Mouse (Mus musculus) kidney, embryonic 16.5 days (tissue): ENCODE results near the gene Strn. TPM values are rescaled to one million over a fixed set of nuclear protein-coding genes. Genes with fewer than 3 reads are reported as not detected.
"Not testable (repeated sequence)": the region's sequence is repeated elsewhere in the genome, so short reads cannot be mapped to it uniquely, and the experiment has no call there.

Experiments used
- ATAC-seq: fragments of 200-750 bp; cut with Nextera tagmentation; 2 replicates; pipeline ENCODE4 v1.8.0; 2017; ENCODE audit warnings: moderate TSS enrichment; ENCODE audit not compliant: low FRiP score, low TSS enrichment
- H3K27ac ChIP-seq: fragments of 300-500 bp; sonication (generic); 2 replicates; pipeline ENCODE4 v1.5.1; 2014; ENCODE audit warnings: low read length
- H3K27me3 ChIP-seq: fragments of 300-500 bp; sonication (generic); 2 replicates; pipeline ENCODE4 v1.6.1; 2014; ENCODE audit warnings: low read length, control low read depth, mixed read lengths; ENCODE audit not compliant: insufficient read depth
- H3K36me3 ChIP-seq: fragments of 300-500 bp; sonication (generic); 2 replicates; pipeline ENCODE4 v1.6.1; 2014; ENCODE audit warnings: low read length, control low read depth, mixed read lengths; ENCODE audit not compliant: insufficient read depth
- H3K4me1 ChIP-seq: fragments of 300-500 bp; sonication (generic); 2 replicates; pipeline ENCODE4 v1.6.1; 2014; ENCODE audit warnings: low read length, control low read depth, mixed read lengths; ENCODE audit not compliant: insufficient read depth
- H3K4me2 ChIP-seq: fragments of 300-500 bp; sonication (generic); replicated peaks from 2 replicates; pipeline ENCODE4 v1.6.1; 2014; ENCODE audit warnings: low read depth, low read length
- H3K4me3 ChIP-seq: fragments of 300-500 bp; sonication (generic); 2 replicates; pipeline ENCODE4 v1.5.1; 2014; ENCODE audit warnings: mild to moderate bottlenecking, low read length
- H3K9ac ChIP-seq: fragments of 300-500 bp; sonication (generic); replicated peaks from 2 replicates; pipeline ENCODE4 v1.6.1; 2014; ENCODE audit warnings: low read length
- H3K9me3 ChIP-seq: fragments of 300-500 bp; sonication (generic); 2 replicates; pipeline ENCODE4 v1.6.1; 2016; ENCODE audit warnings: low read length, control low read depth
- WGBS: fragments of 180-500 bp; shearing (Covaris S2); extraction: QIAGEN DNeasy Blood & Tissue Kit; methylation state at CpG from one replicate; pipeline ENCODE4 v1.1.7; 2014; 5-methylcytosine and 5-hydroxymethylcytosine counted together
- polyA plus RNA-seq: library from polyadenylated mRNA; unstranded; fragments of >200 nt; fragmentation: Nextera tagmentation; extraction: Ambion mirVana; gene quantifications from 2 replicates; pipeline ENCODE4 v1.2.1, GENCODE M21; 2015

The Strn gene
- polyA plus RNA-seq, 1 experiment from 2014 or later: 5.2 TPM

DNA sequence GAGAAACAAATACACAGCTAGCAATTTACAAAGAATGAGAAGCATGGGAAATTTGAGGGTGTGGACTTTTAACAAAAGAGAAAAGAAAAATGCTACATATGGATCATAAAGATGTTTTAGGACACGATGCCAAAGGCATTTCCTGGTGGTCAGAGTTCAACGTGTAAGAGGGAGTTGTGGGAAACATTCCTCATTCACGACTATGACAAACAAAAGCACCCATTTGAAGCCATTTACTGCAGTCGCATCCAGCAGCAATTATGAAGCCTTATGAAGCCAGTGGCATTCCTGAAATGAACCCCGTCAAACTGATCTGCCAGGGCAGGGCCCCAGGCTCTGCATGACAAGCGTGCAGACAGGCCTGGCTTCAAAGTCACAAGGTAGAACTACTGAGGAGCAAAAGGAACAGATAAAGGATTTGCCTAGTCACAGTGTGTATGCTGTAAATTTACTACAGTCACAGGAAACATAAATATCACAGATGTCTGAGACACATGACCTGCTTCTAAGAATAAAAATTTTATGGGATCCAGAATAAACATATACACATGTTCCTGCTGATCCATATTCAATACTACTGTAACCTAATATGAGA lies 12.4 kb downstream of the Strn start:
- Histone ChIP-seq H3K4me2 (no peak overlapping the region), H3K9me3 (no peaks in the 10 kb centered on the region; the same call in 1 of the 2 replicates), H3K4me3 (no peak overlapping the region), H3K27ac (peak overlapping the region; percentile 58; the same call in 1 of the 2 replicates), H3K4me1 (peaks cover 14% of the 10 kb centered on the region), H3K36me3 (no peaks in the 10 kb centered on the region), H3K27me3 (no peaks in the 10 kb centered on the region), H3K9ac (no peak overlapping the region)
- WGBS: 43% methylated on average over 6 of the region's 6 CpGs
- no peak for ATAC-seq

DNA sequence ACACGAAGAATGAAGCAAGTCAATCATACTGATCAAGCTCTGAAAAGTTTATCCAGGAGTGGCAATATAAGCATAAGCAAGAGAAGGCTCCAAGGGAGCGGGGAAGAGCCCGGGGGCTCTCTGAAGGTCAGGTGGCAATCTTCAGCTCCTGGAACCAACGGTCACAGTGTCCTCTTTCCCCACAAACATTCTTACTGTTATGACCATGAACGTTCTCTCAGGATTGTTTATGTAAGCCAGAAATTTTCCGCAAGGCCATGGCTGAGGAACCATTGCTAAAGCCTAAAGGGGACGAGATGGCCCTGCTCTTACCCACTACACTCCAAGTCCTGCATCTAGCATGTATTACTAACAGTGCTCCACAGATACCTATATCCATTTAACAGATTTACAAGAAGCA lies 15.3 kb downstream of the Strn start:
- Histone ChIP-seq H3K9ac (no peak overlapping the region), H3K4me3 (no peak overlapping the region), H3K27ac (no peak overlapping the region), H3K9me3 (peaks cover 6% of the 10 kb centered on the region; the same call in 1 of the 2 replicates), H3K4me1 (peaks cover 8% of the 10 kb centered on the region), H3K27me3 (no peaks in the 10 kb centered on the region), H3K4me2 (no peak overlapping the region), H3K36me3 (peaks cover 7% of the 10 kb centered on the region)
- 80% methylated on average over 7 of the region's 7 CpGs for WGBS
- no peak for ATAC-seq

DNA sequence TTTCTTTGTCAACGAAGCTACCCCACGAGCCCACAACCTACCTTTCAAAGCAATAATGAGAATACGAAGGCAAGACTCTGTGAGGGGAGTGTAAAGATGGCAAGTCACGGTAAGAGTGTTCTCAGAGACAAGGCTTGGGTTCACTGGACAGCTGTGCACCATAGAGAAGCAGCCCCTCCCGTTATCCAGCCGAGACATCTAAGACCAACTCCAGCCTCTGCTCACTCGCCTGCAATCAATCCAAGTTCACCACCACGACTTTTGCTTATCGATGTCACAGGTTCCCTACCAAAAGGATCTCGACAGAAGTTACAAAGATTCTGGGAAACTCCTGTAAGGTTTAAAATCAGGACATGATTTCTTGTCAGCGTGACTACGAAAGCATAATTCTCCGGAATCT lies 17.9 kb downstream of the Strn start:
- H3K27ac ChIP-seq: no peak overlapping the region
- H3K4me3 ChIP-seq: no peak overlapping the region
- peaks cover 6% of the 10 kb centered on the region; the same call in 1 of the 2 replicates for H3K9me3 ChIP-seq
- 86% methylated on average over 13 of the region's 13 CpGs for WGBS
- H3K9ac ChIP-seq: no peak overlapping the region
- H3K36me3 ChIP-seq: peaks cover 7% of the 10 kb centered on the region
- no peaks in the 10 kb centered on the region for H3K27me3 ChIP-seq
- 0 out of 2 replicates have a peak, but pooled peaks cover 4% of the 10 kb centered on the region for H3K4me1 ChIP-seq
- no peak for ATAC-seq
- no peak overlapping the region for H3K4me2 ChIP-seq

- Histone ChIP-seq H3K9ac (no peak overlapping the region), H3K9me3 (peaks cover 7% of the 10 kb centered on the region), H3K4me1 (0 out of 2 replicates have a peak, but pooled peaks cover 4% of the 10 kb centered on the region), H3K4me2 (no peak overlapping the region), H3K27me3 (no peaks in the 10 kb centered on the region), H3K36me3 (peaks cover 7% of the 10 kb centered on the region), H3K27ac (no peak overlapping the region), H3K4me3 (no peak overlapping the region)
- ATAC-seq: no peak
- WGBS: 69% methylated on average over 2 of the region's 2 CpGs
These were observed 26.7 kb downstream of the Strn start for GRCm38 (mm10) chr17:78710258-78710657.

DNA sequence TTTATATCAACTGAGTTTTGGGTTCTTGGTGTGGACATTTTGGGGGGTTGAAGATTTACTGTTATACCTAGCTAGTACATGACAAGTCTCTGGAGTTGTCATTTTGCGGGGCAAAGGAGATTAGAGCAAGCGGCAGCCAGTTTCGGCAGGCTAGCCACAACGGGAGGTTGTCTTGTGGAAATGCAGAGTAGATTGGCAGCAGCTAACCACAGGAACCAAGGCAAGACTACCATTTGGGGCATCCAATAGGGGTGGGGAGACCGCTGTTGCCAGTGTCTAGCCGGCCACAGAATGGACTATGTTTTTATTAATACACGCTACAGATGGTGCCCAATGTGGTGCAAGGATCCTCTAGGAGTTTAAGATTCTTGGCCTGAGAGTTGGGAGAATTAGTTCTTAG lies 28.6 kb downstream of the Strn start:
- H3K4me2 ChIP-seq: no peak overlapping the region
- H3K36me3 ChIP-seq: peaks cover 10% of the 10 kb centered on the region
- H3K27me3 ChIP-seq: no peaks in the 10 kb centered on the region
- H3K4me1 ChIP-seq: no peaks in the 10 kb centered on the region
- H3K4me3 ChIP-seq: no peak overlapping the region
- H3K9ac ChIP-seq: no peak overlapping the region
- WGBS: 90% methylated on average over 7 of the region's 7 CpGs
- H3K9me3 ChIP-seq: peaks cover 7% of the 10 kb centered on the region
- H3K27ac ChIP-seq: no peak overlapping the region
- no peak for ATAC-seq

- H3K9ac ChIP-seq: no peak overlapping the region
- H3K27me3 ChIP-seq: no peaks in the 10 kb centered on the region
- WGBS: 89% methylated on average over 7 of the region's 7 CpGs
- H3K4me1 ChIP-seq: no peaks in the 10 kb centered on the region
- no peak overlapping the region for H3K4me3 ChIP-seq
- H3K9me3 ChIP-seq: peaks cover 7% of the 10 kb centered on the region
- no peak overlapping the region for H3K4me2 ChIP-seq
- ATAC-seq: no peak
- peaks cover 14% of the 10 kb centered on the region for H3K36me3 ChIP-seq
- no peak overlapping the region for H3K27ac ChIP-seq
These were observed 34.0 kb downstream of the Strn start for GRCm38 (mm10) chr17:78702988-78703387.

- Histone ChIP-seq H3K4me2 (no peak overlapping the region), H3K27ac (no peak overlapping the region), H3K4me1 (no peaks in the 10 kb centered on the region), H3K27me3 (no peaks in the 10 kb centered on the region), H3K9me3 (no peaks in the 10 kb centered on the region), H3K4me3 (no peak overlapping the region), H3K9ac (no peak overlapping the region), H3K36me3 (peaks cover 4% of the 10 kb centered on the region; the same call in 1 of the 2 replicates)
- WGBS: 84% methylated on average over 1 of the region's 1 CpGs
- ATAC-seq: peak; percentile 80; the same call in 1 of the 2 replicates
These were observed 38.0 kb downstream of the Strn start for GRCm38 (mm10) chr17:78698965-78699364.

- Histone ChIP-seq H3K27me3 (no peaks in the 10 kb centered on the region), H3K9me3 (no peaks in the 10 kb centered on the region), H3K36me3 (peaks cover 4% of the 10 kb centered on the region; the same call in 1 of the 2 replicates), H3K4me3 (no peak overlapping the region), H3K9ac (no peak overlapping the region), H3K4me2 (no peak overlapping the region), H3K4me1 (no peaks in the 10 kb centered on the region), H3K27ac (no peak overlapping the region)
- WGBS: 87% methylated on average over 4 of the region's 4 CpGs
- ATAC-seq: no peak
These were observed 39.5 kb downstream of the Strn start for GRCm38 (mm10) chr17:78697462-78697861.

DNA sequence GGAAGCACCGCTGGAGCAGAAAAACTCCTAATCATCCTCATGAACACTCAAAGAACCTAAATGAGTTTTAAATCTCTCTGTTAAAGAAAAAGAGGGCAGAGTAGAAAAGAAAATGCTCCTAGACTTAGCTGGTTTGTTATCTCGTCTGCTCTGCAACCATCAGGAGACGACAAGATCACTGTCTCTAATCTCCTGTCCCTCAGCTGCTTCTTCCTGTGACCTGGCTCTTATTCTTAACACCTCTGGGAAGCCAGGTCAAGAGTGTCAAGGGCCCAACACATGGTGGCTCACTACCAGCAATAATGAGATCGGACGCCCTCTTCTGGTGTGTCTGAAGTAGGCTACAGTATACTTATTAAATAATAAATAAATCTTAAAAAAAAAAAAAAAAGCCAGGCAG lies 40.1 kb downstream of the Strn start:
- H3K4me1 ChIP-seq: no peaks in the 10 kb centered on the region
- H3K4me2 ChIP-seq: no peak overlapping the region
- no peaks in the 10 kb centered on the region for H3K9me3 ChIP-seq
- no peak for ATAC-seq
- H3K9ac ChIP-seq: no peak overlapping the region
- no peaks in the 10 kb centered on the region for H3K27me3 ChIP-seq
- peaks cover 7% of the 10 kb centered on the region; the same call in 1 of the 2 replicates for H3K36me3 ChIP-seq
- 86% methylated on average over 5 of the region's 5 CpGs for WGBS
- no peak overlapping the region for H3K4me3 ChIP-seq
- H3K27ac ChIP-seq: no peak overlapping the region

DNA sequence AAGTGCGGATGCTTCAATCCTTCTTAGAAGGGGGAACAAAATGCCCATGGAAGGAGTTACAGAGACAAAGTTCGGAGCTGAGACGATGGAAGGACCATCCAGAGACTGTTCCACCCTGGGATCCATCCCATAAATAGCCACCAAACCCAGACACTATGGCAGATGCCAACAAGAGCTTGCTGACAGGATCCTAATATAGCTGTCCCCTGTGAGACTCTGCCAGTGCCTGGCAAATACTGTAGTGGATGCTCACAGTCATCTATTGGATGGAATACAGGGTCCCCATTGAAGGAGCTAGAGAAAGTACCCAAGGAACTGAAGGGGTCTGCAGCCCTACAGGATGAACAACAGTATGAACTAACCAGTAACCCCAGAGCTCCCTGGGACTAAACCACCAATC lies 47.8 kb downstream of the Strn start:
- not testable (repeated sequence) for H3K9me3 ChIP-seq, H3K4me2 ChIP-seq, H3K4me1 ChIP-seq, H3K27ac ChIP-seq, H3K4me3 ChIP-seq, H3K27me3 ChIP-seq, H3K9ac ChIP-seq, ATAC-seq
- peaks cover 21% of the 10 kb centered on the region for H3K36me3 ChIP-seq
- WGBS: 99% methylated on average over 3 of the region's 3 CpGs
